Mouse (Mus musculus) G1E (cell line): ENCODE results near the gene Ccdc91.

ENCODE experiments used
- CTCF ChIP-seq: IDR thresholded peaks from 2 replicates; pipeline ENCODE4 v1.5.1; 2012; ENCODE audit warnings: low read depth, low read length, inconsistent platforms, mixed read lengths
- GATA1 ChIP-seq: IDR thresholded peaks from 2 replicates; pipeline ENCODE4 v1.6.1; 2012; ENCODE audit warnings: borderline replicate concordance, low read length, inconsistent platforms, mixed read lengths
- GATA2 ChIP-seq: IDR thresholded peaks from 2 replicates; pipeline ENCODE4 v1.6.1; 2012; ENCODE audit warnings: low read depth, low read length, inconsistent platforms, borderline replicate concordance
- POLR2AphosphoS5 ChIP-seq: IDR thresholded peaks from 2 replicates; pipeline ENCODE4 v1.6.1; 2012; ENCODE audit warnings: low read depth, low read length, inconsistent platforms; ENCODE audit not compliant: insufficient replicate concordance
- TAL1 ChIP-seq: conservative IDR thresholded peaks from 2 replicates; pipeline ENCODE4 v1.6.1; 2012; ENCODE audit warnings: low read depth, low read length, inconsistent platforms, mixed read lengths

GRCm38 (mm10) chr6:147573137-147573536 is 97.5 kb downstream of the Ccdc91 start:
- TF ChIP-seq CTCF = no peak
- TF ChIP-seq POLR2AphosphoS5 = no peak
- no peak for TF ChIP-seq TAL1
- no peak for TF ChIP-seq GATA1
- no peak for TF ChIP-seq GATA2
